19 mouse cellular contexts compared by ENCODE assay signal in the genomic region with DNA sequence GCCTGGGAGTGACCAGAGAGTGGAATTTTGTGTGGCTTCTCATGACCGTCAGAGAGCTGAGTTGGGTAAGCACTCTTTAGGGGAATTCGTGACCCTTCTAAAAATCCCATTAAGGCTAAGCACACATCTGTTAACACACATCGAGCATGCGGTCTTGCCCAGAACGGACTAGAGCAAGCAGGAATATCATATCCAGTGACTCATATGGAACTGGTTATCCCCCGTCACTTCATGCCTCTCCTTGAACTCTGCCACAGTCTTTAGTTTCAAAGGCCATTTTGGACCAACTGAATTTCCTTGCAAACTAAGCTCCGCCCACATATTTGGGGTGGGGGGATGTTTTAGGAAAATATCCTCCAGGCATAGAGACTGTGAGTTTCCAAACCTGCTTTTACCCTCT.
A peak's percentile ranks its signal among the peaks of the same experiment; 100 is the strongest.
DNase-seq lines count a peak whose midpoint lies in the region; ATAC-seq and TF ChIP-seq lines count a peak whose summit lies in the region.
"Had no signal": no experiment of that assay in that cellular context is flagged by ENCODE, and none has a peak within 500 bp of the region (broad histone marks: within the 10 kb centered on the region; RNA-seq: fewer than 3 reads in every experiment).

No protein-coding gene starts in this region.

- no peak overlapping the region for H3K9ac ChIP-seq in forebrain, embryonic 11.5 days (ENCODE audit: low read length)
- no peak overlapping the region for H3K9ac ChIP-seq in forebrain, embryonic 13.5 days
- no peak overlapping the region for H3K9ac ChIP-seq in embryonic facial prominence, embryonic 13.5 days
- H3K9ac ChIP-seq in limb, embryonic 14.5 days (ENCODE audit: low read depth, low read length, severe bottlenecking): no peak overlapping the region
- H3K9ac ChIP-seq: liver, embryonic 14.5 days had no signal

- 73% methylated on average over 7 of the region's 7 CpGs for WGBS in forebrain, embryonic 11.5 days
- 88% methylated on average over 7 of the region's 7 CpGs for WGBS in forebrain, embryonic 13.5 days
- 12% methylated on average over 7 of the region's 7 CpGs for WGBS in embryonic facial prominence, embryonic 13.5 days
- WGBS in limb, embryonic 14.5 days: 16% methylated on average over 7 of the region's 7 CpGs

- POLR2A ChIA-PET in Patski (lab: Charles Lee): no interaction called here

- 0 out of 2 replicates have a peak overlapping the region, but pooled peaks have one; percentile 46 for H3K27ac ChIP-seq in forebrain, embryonic 11.5 days (ENCODE audit: low read depth, low read length)
- H3K27ac ChIP-seq in forebrain, embryonic 13.5 days: no peak overlapping the region
- peak overlapping the region; percentile 75 for H3K27ac ChIP-seq in embryonic facial prominence, embryonic 13.5 days
- peak overlapping the region; percentile 61 for H3K27ac ChIP-seq in limb, embryonic 14.5 days (replicated peaks; ENCODE audit: low read depth, low read length)
- H3K27ac ChIP-seq: gastrocnemius, adult 2 months; kidney, postnatal 0 days; liver, embryonic 14.5 days had no signal

- no peak for TF ChIP-seq POLR2A in limb, embryonic 14.5 days (IDR thresholded peaks at IDR 0.05; ENCODE audit: borderline replicate concordance, extremely low read depth, insufficient read depth, insufficient read length)

- in situ Hi-C loops in Patski (cut with MboI; ENCODE audit: low pct_unique_long_range_greater_than_20kb): no loop called here

- no peak overlapping the region for H3K4me3 ChIP-seq in forebrain, embryonic 11.5 days (ENCODE audit: low read depth, low read length)
- H3K4me3 ChIP-seq in forebrain, embryonic 13.5 days: no peak overlapping the region
- H3K4me3 ChIP-seq in embryonic facial prominence, embryonic 13.5 days: no peak overlapping the region
- no peak overlapping the region for H3K4me3 ChIP-seq in limb, embryonic 14.5 days (replicated peaks; ENCODE audit: low read length)
- H3K4me3 ChIP-seq: gastrocnemius, adult 2 months had no signal

- H3K9me3 ChIP-seq in forebrain, embryonic 11.5 days (ENCODE audit: control insufficient read depth, low read length): no peaks in the 10 kb centered on the region
- H3K9me3 ChIP-seq in forebrain, embryonic 13.5 days (replicated peaks): no peaks in the 10 kb centered on the region
- H3K9me3 ChIP-seq in embryonic facial prominence, embryonic 13.5 days: no peaks in the 10 kb centered on the region
- H3K9me3 ChIP-seq in limb, embryonic 14.5 days (ENCODE audit: control insufficient read depth, low read length): no peaks in the 10 kb centered on the region

- intact Hi-C loops in heart, postnatal 36 days (cut with DNase I): loop anchor here (5.0 kb wide), 1 partner anchor 98 kb away; no protein-coding TSS in a partner anchor

- no peaks in the 10 kb centered on the region for H3K36me3 ChIP-seq in forebrain, embryonic 11.5 days (ENCODE audit: control insufficient read depth, insufficient read depth, low read length)
- H3K36me3 ChIP-seq in forebrain, embryonic 13.5 days (ENCODE audit: poor library complexity, severe bottlenecking): no peaks in the 10 kb centered on the region
- H3K36me3 ChIP-seq in embryonic facial prominence, embryonic 13.5 days: no peaks in the 10 kb centered on the region
- no peaks in the 10 kb centered on the region for H3K36me3 ChIP-seq in limb, embryonic 14.5 days (ENCODE audit: control insufficient read depth, insufficient read depth, low read length)

- H3K4me1 ChIP-seq in forebrain, embryonic 11.5 days (replicated peaks; ENCODE audit: control insufficient read depth, insufficient read depth, low read length): no peaks in the 10 kb centered on the region
- no peaks in the 10 kb centered on the region for H3K4me1 ChIP-seq in forebrain, embryonic 13.5 days
- peaks cover 54% of the 10 kb centered on the region for H3K4me1 ChIP-seq in embryonic facial prominence, embryonic 13.5 days
- peaks cover 23% of the 10 kb centered on the region for H3K4me1 ChIP-seq in limb, embryonic 14.5 days (ENCODE audit: control insufficient read depth, insufficient read depth, low read length)

- no peak overlapping the region for H3K4me2 ChIP-seq in forebrain, embryonic 11.5 days (ENCODE audit: low read depth, low read length, severe bottlenecking)
- no peak overlapping the region for H3K4me2 ChIP-seq in forebrain, embryonic 13.5 days
- H3K4me2 ChIP-seq in embryonic facial prominence, embryonic 13.5 days: no peak overlapping the region
- H3K4me2 ChIP-seq in limb, embryonic 14.5 days (replicated peaks; ENCODE audit: low read depth, low read length, severe bottlenecking): 0 out of 2 replicates have a peak overlapping the region, but pooled peaks have one; percentile 2
- H3K4me2 ChIP-seq: midbrain, embryonic 11.5 days had no signal

- DNase-seq in forebrain, embryonic 11.5 days (ENCODE audit: low spot score): no peak
- DNase-seq in Patski (ENCODE audit: low read depth, low spot score): peak; percentile 15
- peak; percentile 72 for DNase-seq in limb, embryonic 14.5 days (ENCODE audit: low spot score)
- DNase-seq in kidney, postnatal 4 days: no peak
- DNase-seq in heart, postnatal 36 days: no peak
- DNase-seq: cerebellum, adult 11-12 months; gastrocnemius, adult 2 months; heart, postnatal 14 days; layer of hippocampus, adult 9-11 months; spleen, adult 18-20 months; thymus, postnatal 36 days had no signal

- H3K27me3 ChIP-seq in forebrain, embryonic 11.5 days (ENCODE audit: control insufficient read depth, insufficient read depth, low read length): no peaks in the 10 kb centered on the region
- no peaks in the 10 kb centered on the region for H3K27me3 ChIP-seq in forebrain, embryonic 13.5 days
- no peaks in the 10 kb centered on the region for H3K27me3 ChIP-seq in Patski
- no peaks in the 10 kb centered on the region for H3K27me3 ChIP-seq in embryonic facial prominence, embryonic 13.5 days
- H3K27me3 ChIP-seq in limb, embryonic 14.5 days (ENCODE audit: control insufficient read depth, insufficient read depth, low read length): no peaks in the 10 kb centered on the region

- no peak for TF ChIP-seq CTCF in Patski (IDR thresholded peaks at IDR 0.05)

- CTCF ChIA-PET in Patski (lab: Charles Lee): interaction anchor here (1.9 kb wide), 1 partner anchor 11 kb away, joined by 4 read pairs; no protein-coding TSS in a partner anchor

- no peak for ATAC-seq in forebrain, embryonic 11.5 days (replicated peaks; ENCODE audit: low FRiP score)
- no peak for ATAC-seq in forebrain, embryonic 13.5 days
- ATAC-seq in Patski: no peak
- peak; percentile 69; the same call in 1 of the 2 replicates for ATAC-seq in embryonic facial prominence, embryonic 13.5 days (ENCODE audit: insufficient number of reproducible peaks, insufficient read depth, low FRiP score, low TSS enrichment, low read depth)
- ATAC-seq in limb, embryonic 14.5 days (ENCODE audit: low FRiP score, low read depth): peak; percentile 79
- ATAC-seq in cerebellum, adult (ENCODE audit: insufficient number of reproducible peaks, low FRiP score, low TSS enrichment): no peak
- ATAC-seq: forebrain, embryonic 16.5 days; intestine, postnatal 0 days had no signal

Comparison
In these comparisons a context has a peak if more than half of its experiments do, and no peak if none do; other contexts are left out.
1. ATAC-seq: peak in embryonic facial prominence, embryonic 13.5 days (single experiment) and limb, embryonic 14.5 days (single experiment); none in forebrain, embryonic 11.5 days (single experiment), forebrain, embryonic 13.5 days (single experiment), Patski (single experiment) and cerebellum, adult (single experiment).
2. DNase-seq: peak in Patski (single experiment) and limb, embryonic 14.5 days (single experiment); none in forebrain, embryonic 11.5 days (single experiment), kidney, postnatal 4 days (0 of 2) and heart, postnatal 36 days (0 of 2).